Mouse (Mus musculus) retina, embryonic 14.5 days (tissue): Measurements from ENCODE around the gene Evi2.
A peak's percentile ranks its signal among the peaks of the same experiment; 100 is the strongest.

Experiments used
- DNase-seq: peaks from one replicate; pipeline ENCODE4 v3.0.0-alpha.2; 2015; ENCODE audit warnings: low spot score

Gene Evi2

GRCm38 (mm10) chr11:79524310-79524575 is 6.1 kb downstream of the Evi2 start:
- DNase-seq: no peak

GRCm38 (mm10) chr11:79523560-79524309 is 6.7 kb downstream of the Evi2 start, which contains the start of gene Evi2b:
Evi2b (minus strand) TSS chr11:79523762.
- DNase-seq: no peak

GRCm38 (mm10) chr11:79522944-79523343 is 7.4 kb downstream of the Evi2 start:
- DNase-seq: no peak

- no peak for DNase-seq
Observed at GRCm38 (mm10) chr11:79521930-79522329, 8.5 kb downstream of the Evi2 start.

GRCm38 (mm10) chr11:79520772-79521171 is 9.6 kb downstream of the Evi2 start:
- DNase-seq: no peak

- no peak for DNase-seq
Observed at GRCm38 (mm10) chr11:79519878-79520291, 10.5 kb downstream of the Evi2 start.

- no peak for DNase-seq
Observed at GRCm38 (mm10) chr11:79519299-79519698, 11.1 kb downstream of the Evi2 start.

- DNase-seq: no peak
Observed at GRCm38 (mm10) chr11:79515798-79516197, 14.6 kb downstream of the Evi2 start.

GRCm38 (mm10) chr11:79515331-79515730 is 15.1 kb downstream of the Evi2 start:
- no peak for DNase-seq

GRCm38 (mm10) chr11:79511970-79512369 is 18.4 kb downstream of the Evi2 start:
- DNase-seq: no peak

- no peak for DNase-seq
Observed at GRCm38 (mm10) chr11:79504506-79504905, 25.9 kb downstream of the Evi2 start.

- peak; percentile 11 for DNase-seq
Observed at GRCm38 (mm10) chr11:79503845-79504244, 26.5 kb downstream of the Evi2 start, which contains the start of gene Omg. Omg (minus strand) TSS chr11:79504084.

GRCm38 (mm10) chr11:79502917-79503316 is 27.5 kb downstream of the Evi2 start:
- no peak for DNase-seq

- peak; percentile 74 for DNase-seq
Observed at GRCm38 (mm10) chr11:79494976-79495800, 35.2 kb downstream of the Evi2 start.

GRCm38 (mm10) chr11:79484721-79485120 is 45.7 kb downstream of the Evi2 start:
- no peak for DNase-seq

GRCm38 (mm10) chr11:79483876-79484528 is 46.4 kb downstream of the Evi2 start:
- DNase-seq: no peak

- DNase-seq: no peak
Observed at GRCm38 (mm10) chr11:79483392-79483791, 47.0 kb downstream of the Evi2 start.

- DNase-seq: no peak
Observed at GRCm38 (mm10) chr11:79468097-79468496, 62.3 kb downstream of the Evi2 start.
